Mouse (Mus musculus) hindbrain, embryonic 11.5 days (tissue): ENCODE results near the gene Klrg1. TPM values are rescaled to one million over a fixed set of nuclear protein-coding genes. Genes with fewer than 3 reads are reported as not detected.

Experiments
- ATAC-seq: fragments of 200-750 bp; cut with Nextera tagmentation; 2 replicates; pipeline ENCODE4 v1.8.0; 2017; ENCODE audit warnings: mild to moderate bottlenecking, moderate TSS enrichment, moderate library complexity; ENCODE audit not compliant: low FRiP score
- DNase-seq: peaks from one replicate; pipeline ENCODE4 v3.0.0-alpha.2; 2015; ENCODE audit warnings: low spot score
- H3K27ac ChIP-seq: fragments of 300-500 bp; sonication (generic); 2 replicates; pipeline ENCODE4 v1.5.1; 2014; ENCODE audit warnings: mild to moderate bottlenecking, low read depth, low read length
- H3K27me3 ChIP-seq: fragments of 300-500 bp; sonication (generic); 2 replicates; pipeline ENCODE4 v1.6.1; 2014; ENCODE audit warnings: mild to moderate bottlenecking, low read length, moderate library complexity, mixed read lengths; ENCODE audit not compliant: control insufficient read depth, insufficient read depth
- H3K36me3 ChIP-seq: fragments of 300-500 bp; sonication (generic); 2 replicates; pipeline ENCODE4 v1.6.1; 2014; ENCODE audit warnings: mild to moderate bottlenecking, low read length, moderate library complexity, mixed read lengths; ENCODE audit not compliant: control insufficient read depth, insufficient read depth
- H3K4me1 ChIP-seq: fragments of 300-500 bp; sonication (generic); replicated peaks from 2 replicates; pipeline ENCODE4 v1.6.1; 2014; ENCODE audit warnings: low read length, mixed read lengths; ENCODE audit not compliant: control insufficient read depth, insufficient read depth
- H3K4me2 ChIP-seq: fragments of 300-500 bp; sonication (generic); replicated peaks from 2 replicates; pipeline ENCODE4 v1.6.1; 2014; ENCODE audit warnings: mild to moderate bottlenecking, low read depth, low read length
- H3K4me3 ChIP-seq: fragments of 300-500 bp; sonication (generic); 2 replicates; pipeline ENCODE4 v1.5.1; 2014; ENCODE audit warnings: low read depth, low read length
- H3K9ac ChIP-seq: fragments of 300-500 bp; sonication (generic); 2 replicates; pipeline ENCODE4 v1.6.1; 2014; ENCODE audit warnings: low read depth, low read length
- H3K9me3 ChIP-seq: fragments of 300-500 bp; sonication (generic); 2 replicates; pipeline ENCODE4 v1.6.1; 2016; ENCODE audit warnings: low read length; ENCODE audit not compliant: control insufficient read depth
- WGBS: fragments of 180-500 bp; shearing (Covaris S2); extraction: QIAGEN DNeasy Blood & Tissue Kit; methylation state at CpG from one replicate; pipeline ENCODE4 v1.1.7; 2014; 5-methylcytosine and 5-hydroxymethylcytosine counted together
- polyA plus RNA-seq: library from polyadenylated mRNA; unstranded; fragments of >200 nt; fragmentation: Nextera tagmentation; extraction: Ambion mirVana; gene quantifications from 2 replicates; pipeline ENCODE4 v1.2.1, GENCODE M21; 2014

Gene Klrg1
- polyA plus RNA-seq, 1 experiment from 2014 or later, result 0.20 TPM

GRCm38 (mm10) chr6:122268561-122268960 lies 14.1 kb downstream of the Klrg1 start:
- no peaks in the 10 kb centered on the region for H3K4me1 ChIP-seq
- H3K36me3 ChIP-seq, result no peaks in the 10 kb centered on the region
- H3K27ac ChIP-seq, result no peak overlapping the region
- DNase-seq (no peak), ATAC-seq (no peak)
- WGBS, result 85% methylated on average over 3 of the region's 3 CpGs
- H3K9ac ChIP-seq, result no peak overlapping the region
- no peak overlapping the region for H3K4me2 ChIP-seq
- H3K9me3 ChIP-seq, result no peaks in the 10 kb centered on the region
- H3K27me3 ChIP-seq, result no peaks in the 10 kb centered on the region
- H3K4me3 ChIP-seq, result no peak overlapping the region

- Histone ChIP-seq H3K27me3 (no peaks in the 10 kb centered on the region), H3K4me2 (no peak overlapping the region), H3K9ac (no peak overlapping the region), H3K27ac (no peak overlapping the region), H3K36me3 (no peaks in the 10 kb centered on the region), H3K4me3 (no peak overlapping the region), H3K4me1 (no peaks in the 10 kb centered on the region), H3K9me3 (no peaks in the 10 kb centered on the region)
- WGBS, result 92% methylated on average over 8 of the region's 8 CpGs
- DNase-seq (no peak), ATAC-seq (no peak)
Measured at GRCm38 (mm10) chr6:122262543-122262942, 20.1 kb downstream of the Klrg1 start.

- no peaks in the 10 kb centered on the region for H3K27me3 ChIP-seq
- 67% methylated on average over 1 of the region's 1 CpGs for WGBS
- DNase-seq (no peak), ATAC-seq (no peak)
- no peak overlapping the region for H3K9ac ChIP-seq
- H3K4me2 ChIP-seq, result no peak overlapping the region
- H3K9me3 ChIP-seq, result no peaks in the 10 kb centered on the region
- H3K4me3 ChIP-seq, result no peak overlapping the region
- no peaks in the 10 kb centered on the region for H3K4me1 ChIP-seq
- H3K27ac ChIP-seq, result no peak overlapping the region
- no peaks in the 10 kb centered on the region for H3K36me3 ChIP-seq
Measured at GRCm38 (mm10) chr6:122252146-122252545, 30.5 kb downstream of the Klrg1 start.

DNA sequence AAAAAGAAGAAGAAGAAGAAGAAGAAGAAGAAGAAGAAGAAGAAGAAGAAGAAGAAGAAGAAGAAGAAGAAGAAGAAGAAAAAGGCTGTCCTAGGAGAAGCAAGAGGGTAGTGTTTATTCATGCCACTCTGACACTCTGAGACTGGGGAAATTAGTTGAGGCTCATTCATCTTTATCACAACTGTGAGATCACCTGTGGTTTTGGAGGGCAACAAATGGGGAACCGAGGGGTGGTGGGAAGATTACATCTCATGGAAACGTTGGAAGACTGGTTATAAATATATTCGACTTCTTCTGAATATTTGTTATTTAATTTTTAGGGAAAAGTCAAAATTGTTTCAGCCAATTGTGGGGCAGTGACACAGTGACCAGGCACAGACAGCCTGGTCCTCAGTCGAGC lies 32.6 kb downstream of the Klrg1 start:
- Histone ChIP-seq H3K4me1 (no peaks in the 10 kb centered on the region), H3K4me2 (no peak overlapping the region), H3K4me3 (no peak overlapping the region), H3K36me3 (no peaks in the 10 kb centered on the region), H3K9ac (no peak overlapping the region), H3K9me3 (no peaks in the 10 kb centered on the region), H3K27me3 (no peaks in the 10 kb centered on the region), H3K27ac (no peak overlapping the region)
- DNase-seq (no peak), ATAC-seq (no peak)
- WGBS, result 78% methylated on average over 4 of the region's 4 CpGs

Other genes with a start within 250 kb of the Klrg1 start
- 84.4 and 91.4 TPM in 2 replicates for gene M6pr, start 25.8 kb upstream of the Klrg1 start, polyA plus RNA-seq
- 33.6 and 36.7 TPM in 2 replicates for gene Phc1, start 57.7 kb upstream of the Klrg1 start, polyA plus RNA-seq
- gene Rimklb, start 215.9 kb upstream of the Klrg1 start, polyA plus RNA-seq, result 62.1 and 63.4 TPM in 2 replicates
- 1.2 and 1.6 TPM in 2 replicates for gene Mfap5, start 223.0 kb upstream of the Klrg1 start, polyA plus RNA-seq